Mouse (Mus musculus) liver, adult 2 months (tissue): ENCODE data around the gene Mtcl1.

Experiments used
- CTCF ChIP-seq: fragments of 200-500 bp; IDR thresholded peaks from 2 replicates; pipeline ENCODE4 v1.5.1; 2011; ENCODE audit warnings: low read depth, low read length, control low read depth
- POLR2A ChIP-seq: fragments of 200-500 bp; IDR thresholded peaks from 2 replicates; pipeline ENCODE4 v1.6.1; 2011; ENCODE audit warnings: low read length, control low read depth; ENCODE audit not compliant: insufficient read depth; ENCODE audit errors: extremely low read depth

- TF ChIP-seq CTCF, result no peak
- no peak for TF ChIP-seq POLR2A
Observed at GRCm38 (mm10) chr17:66352219-66352618, 97.3 kb downstream of the Mtcl1 start.
